Comparison of ENCODE assay signal across 8 mouse cellular contexts in genomic region chr7:126701559-126702357, GRCm38 (mm10). TPM values are rescaled to one million over a fixed set of nuclear protein-coding genes. Genes with fewer than 3 reads are reported as not detected.
A peak's percentile ranks its signal among the peaks of the same experiment; 100 is the strongest.
DNase-seq lines count a peak whose midpoint lies in the region; ATAC-seq and TF ChIP-seq lines count a peak whose summit lies in the region.

No protein-coding gene starts in this region.

- no peak for TF ChIP-seq POLR2A in cerebellum, adult 2 months (IDR thresholded peaks at IDR 0.05; ENCODE audit: borderline replicate concordance, insufficient read depth, low read length)

- no peaks in the 10 kb centered on the region for H3K27me3 ChIP-seq in cerebellum, adult 2 months (ENCODE audit: control insufficient read depth, insufficient read depth, low read length)
- H3K27me3 ChIP-seq in neural tube, embryonic 11.5 days (ENCODE audit: control insufficient read depth, insufficient read depth, low read length), result 0 out of 2 replicates have a peak, but pooled peaks cover 5% of the 10 kb centered on the region
- H3K27me3 ChIP-seq in liver, embryonic 14.5 days (ENCODE audit: control insufficient read depth, insufficient read depth, low read length), result peaks cover 3% of the 10 kb centered on the region

- peak overlapping the region; percentile 64 for H3K27ac ChIP-seq in cerebellum, adult 2 months (ENCODE audit: insufficient read depth, low read length)
- H3K27ac ChIP-seq in neural tube, embryonic 11.5 days (ENCODE audit: low read depth, low read length), result no peak overlapping the region
- no peak overlapping the region for H3K27ac ChIP-seq in liver, embryonic 14.5 days

- H3K4me3 ChIP-seq in cerebellum, adult 2 months (replicated peaks; ENCODE audit: insufficient read depth, low read depth, low read length), result peak overlapping the region; percentile 80
- H3K4me3 ChIP-seq in neural tube, embryonic 11.5 days (ENCODE audit: low read depth, low read length), result no peak overlapping the region
- H3K4me3 ChIP-seq in liver, embryonic 14.5 days (ENCODE audit: insufficient read depth in 1 of 2, low read depth in 2 of 2, low read length in 2 of 2), result peak overlapping the region; percentile 5 to 20; a peak in 1 of 4 replicates

- H3K4me1 ChIP-seq in cerebellum, adult 2 months (ENCODE audit: control insufficient read depth, insufficient read depth, low read length), result peaks cover 26% of the 10 kb centered on the region
- H3K4me1 ChIP-seq in neural tube, embryonic 11.5 days (ENCODE audit: control insufficient read depth, insufficient read depth, low read length), result peaks cover 15% of the 10 kb centered on the region
- H3K4me1 ChIP-seq in liver, embryonic 14.5 days (replicated peaks; ENCODE audit: control insufficient read depth in 2 of 2, insufficient read depth in 2 of 2, low read length in 1 of 2), result peaks cover 0 to 5% of the 10 kb centered on the region in 2 experiments; a peak in 3 of 4 replicates

- WGBS in cerebellum, adult 2 months, result 39% methylated on average over 24 of the region's 24 CpGs
- WGBS in neural tube, embryonic 11.5 days, result 59% methylated on average over 24 of the region's 24 CpGs
- 44% methylated on average over 24 of the region's 24 CpGs for WGBS in liver, embryonic 14.5 days (ENCODE audit: insufficient replicate concordance)

- ATAC-seq in neural tube, embryonic 11.5 days (ENCODE audit: insufficient read depth, low FRiP score, low TSS enrichment), result no peak
- ATAC-seq in liver, embryonic 14.5 days (ENCODE audit: insufficient read depth), result no peak

- TF ChIP-seq EP300 in liver, embryonic 14.5 days (IDR thresholded peaks at IDR 0.05; ENCODE audit: low read depth), result no peak

- peak in 1 of 2 experiments; percentile 23 for DNase-seq in cerebellum, adult 2 months
- DNase-seq in cerebellum, adult 11 months, result no peak
- no peak for DNase-seq in neural tube, embryonic 11.5 days (ENCODE audit: low spot score)
- DNase-seq in neural tube, embryonic 10.5 days (ENCODE audit: extremely low spot score, low spot score), result no peak
- no peak for DNase-seq in liver, embryonic 14.5 days (ENCODE audit: low read depth in 3 of 3, low spot score in 3 of 3)
- peak; percentile 40 for DNase-seq in thymus, postnatal 25 days
- DNase-seq in urinary bladder, postnatal 25 days (ENCODE audit: low spot score), result no peak
- DNase-seq in yolk sac, embryonic 10.5 days (ENCODE audit: low spot score), result no peak

- H3K36me3 ChIP-seq in neural tube, embryonic 11.5 days (ENCODE audit: control insufficient read depth, insufficient read depth, low read length), result no peaks in the 10 kb centered on the region
- no peaks in the 10 kb centered on the region for H3K36me3 ChIP-seq in liver, embryonic 14.5 days (replicated peaks; ENCODE audit: control insufficient read depth, insufficient read depth, low read depth)

- H3K9me3 ChIP-seq in neural tube, embryonic 11.5 days (ENCODE audit: control insufficient read depth, low read length), result no peaks in the 10 kb centered on the region
- H3K9me3 ChIP-seq in liver, embryonic 14.5 days (ENCODE audit: control insufficient read depth, low read length), result no peaks in the 10 kb centered on the region

- no peak overlapping the region for H3K4me2 ChIP-seq in neural tube, embryonic 11.5 days (ENCODE audit: low read depth)
- H3K4me2 ChIP-seq in liver, embryonic 14.5 days (ENCODE audit: low read depth), result peak overlapping the region; percentile 44

- no peak for TF ChIP-seq CTCF in cerebellum, adult 2 months (IDR thresholded peaks at IDR 0.05; ENCODE audit: borderline replicate concordance, insufficient read depth, low read depth, low read length)
- TF ChIP-seq CTCF in liver, embryonic 14.5 days (IDR thresholded peaks at IDR 0.05; ENCODE audit: low read depth), result no peak

- H3K9ac ChIP-seq in neural tube, embryonic 11.5 days (ENCODE audit: low read length), result 0 out of 2 replicates have a peak overlapping the region, but pooled peaks have one; percentile 14
- H3K9ac ChIP-seq in liver, embryonic 14.5 days (replicated peaks), result no peak overlapping the region

RNA-seq across cellular contexts. Expression of gene Coro1a, which starts 5.8 kb away (rescaled TPM):
- 110 and 126 TPM in 2 replicates for polyA plus RNA-seq in cerebellum, adult 2 months (2012; rRNA removed)
- 50.6 and 52.5 TPM in 2 replicates for polyA plus RNA-seq in neural tube, embryonic 11.5 days (2014; fragmentation: Nextera tagmentation; extraction: Ambion mirVana)
- polyA plus RNA-seq in liver, embryonic 14.5 days (2012; rRNA removed), result 48.0 and 52.5 TPM in 2 replicates
- 65.6 and 81.5 TPM in 2 replicates for polyA plus RNA-seq in liver, embryonic 14.5 days (2014; fragmentation: Nextera tagmentation; extraction: Ambion mirVana)

RNA-seq across cellular contexts. Expression of gene Slx1b, which starts 6.2 kb away (rescaled TPM):
- polyA plus RNA-seq in cerebellum, adult 2 months (2012; rRNA removed), result 39.6 and 40.3 TPM in 2 replicates
- polyA plus RNA-seq in neural tube, embryonic 11.5 days (2014; fragmentation: Nextera tagmentation; extraction: Ambion mirVana), result 10.6 and 11.7 TPM in 2 replicates
- 5.7 and 6.3 TPM in 2 replicates for polyA plus RNA-seq in liver, embryonic 14.5 days (2012; rRNA removed)
- 1.8 and 2.0 TPM in 2 replicates for polyA plus RNA-seq in liver, embryonic 14.5 days (2014; fragmentation: Nextera tagmentation; extraction: Ambion mirVana)

RNA-seq across cellular contexts. Expression of gene Bola2, which starts 6.6 kb away (rescaled TPM):
- 51.0 and 61.6 TPM in 2 replicates for polyA plus RNA-seq in cerebellum, adult 2 months (2012; rRNA removed)
- 159 and 165 TPM in 2 replicates for polyA plus RNA-seq in neural tube, embryonic 11.5 days (2014; fragmentation: Nextera tagmentation; extraction: Ambion mirVana)
- polyA plus RNA-seq in liver, embryonic 14.5 days (2012; rRNA removed), result 35.8 and 69.8 TPM in 2 replicates
- 97.2 and 111 TPM in 2 replicates for polyA plus RNA-seq in liver, embryonic 14.5 days (2014; fragmentation: Nextera tagmentation; extraction: Ambion mirVana)

RNA-seq across cellular contexts. Expression of gene Sult1a1, which starts 25.5 kb away (rescaled TPM):
- 6.4 and 10.6 TPM in 2 replicates for polyA plus RNA-seq in cerebellum, adult 2 months (2012; rRNA removed)
- not detected in 2 replicates for polyA plus RNA-seq in neural tube, embryonic 11.5 days (2014; fragmentation: Nextera tagmentation; extraction: Ambion mirVana)
- 4.5 and 6.4 TPM in 2 replicates for polyA plus RNA-seq in liver, embryonic 14.5 days (2012; rRNA removed)
- polyA plus RNA-seq in liver, embryonic 14.5 days (2014; fragmentation: Nextera tagmentation; extraction: Ambion mirVana), result 13.1 and 15.2 TPM in 2 replicates

RNA-seq across cellular contexts. Expression of gene Sgf29, which starts 52.6 kb away (rescaled TPM):
- polyA plus RNA-seq in cerebellum, adult 2 months (2012; rRNA removed), result 45.4 and 45.5 TPM in 2 replicates
- 47.8 and 63.1 TPM in 2 replicates for polyA plus RNA-seq in neural tube, embryonic 11.5 days (2014; fragmentation: Nextera tagmentation; extraction: Ambion mirVana)
- polyA plus RNA-seq in liver, embryonic 14.5 days (2012; rRNA removed), result 19.5 and 24.7 TPM in 2 replicates
- 23.6 and 34.4 TPM in 2 replicates for polyA plus RNA-seq in liver, embryonic 14.5 days (2014; fragmentation: Nextera tagmentation; extraction: Ambion mirVana)
